In the genomic region with DNA sequence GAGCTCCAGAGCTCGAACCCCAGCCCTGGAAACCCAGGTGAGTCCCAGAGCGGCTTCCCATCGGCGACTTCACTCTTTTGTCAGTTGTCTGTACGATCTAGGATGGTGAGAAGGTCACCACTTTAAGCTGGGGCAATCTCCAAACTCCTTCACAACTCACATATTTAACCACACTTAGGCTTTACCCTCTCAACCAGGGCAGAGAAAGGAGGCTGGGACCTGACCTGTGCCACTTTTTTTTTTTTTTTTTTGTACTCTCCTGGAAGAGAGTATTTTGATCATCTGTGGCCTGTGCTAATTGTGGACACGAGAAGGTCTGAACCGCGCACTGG, we compare ENCODE assay signal across 8 mouse cellular contexts. TPM values are rescaled to one million over a fixed set of nuclear protein-coding genes. Genes with fewer than 3 reads are reported as not detected.
A peak's percentile ranks its signal among the peaks of the same experiment; 100 is the strongest.
DNase-seq lines count a peak whose midpoint lies in the region; ATAC-seq and TF ChIP-seq lines count a peak whose summit lies in the region.

No protein-coding gene starts in this region.

- H3K27me3 ChIP-seq in heart, embryonic 15.5 days, result no peaks in the 10 kb centered on the region
- no peaks in the 10 kb centered on the region for H3K27me3 ChIP-seq in MEL (ENCODE audit: control insufficient read depth in 1 of 2, insufficient read depth in 2 of 2, low read length in 2 of 2)
- no peaks in the 10 kb centered on the region for H3K27me3 ChIP-seq in hindbrain, embryonic 12.5 days

- H3K4me3 ChIP-seq in heart, embryonic 15.5 days, result peak overlapping the region; percentile 61
- peak overlapping the region; percentile 88 to 96 for H3K4me3 ChIP-seq in MEL (ENCODE audit: control insufficient read depth in 1 of 2, insufficient read depth in 1 of 2, low read depth in 2 of 2, low read length in 2 of 2)
- H3K4me3 ChIP-seq in hindbrain, embryonic 12.5 days, result peak overlapping the region; percentile 47

- no peak for TF ChIP-seq POLR2A in MEL (IDR thresholded peaks at IDR 0.05; ENCODE audit: control insufficient read depth in 1 of 2, insufficient read depth in 1 of 2, low read depth in 1 of 2, low read length in 2 of 2, poor library complexity in 1 of 2)

- peak overlapping the region; percentile 82 for H3K27ac ChIP-seq in heart, embryonic 15.5 days
- H3K27ac ChIP-seq in MEL (ENCODE audit: control insufficient read depth, low read depth, low read length), result peak overlapping the region; percentile 54; the same call in 1 of the 2 replicates
- H3K27ac ChIP-seq in hindbrain, embryonic 12.5 days, result peak overlapping the region; percentile 60

- no peak for TF ChIP-seq CTCF in MEL (IDR thresholded peaks at IDR 0.05 in 2 of 3, conservative IDR thresholded peaks at IDR 0.05 in 1 of 3; ENCODE audit: control insufficient read depth in 1 of 3, insufficient read depth in 1 of 3, low read depth in 2 of 3, low read length in 3 of 3, poor library complexity in 1 of 3, severe bottlenecking in 1 of 3)

- no peaks in the 10 kb centered on the region for H3K9me3 ChIP-seq in heart, embryonic 15.5 days (replicated peaks)
- H3K9me3 ChIP-seq in MEL (replicated peaks; ENCODE audit: insufficient read depth, low read length), result no peaks in the 10 kb centered on the region
- H3K9me3 ChIP-seq in hindbrain, embryonic 12.5 days (replicated peaks), result no peaks in the 10 kb centered on the region

- H3K9ac ChIP-seq in heart, embryonic 15.5 days, result peak overlapping the region; percentile 63
- peak overlapping the region; percentile 93 for H3K9ac ChIP-seq in MEL (ENCODE audit: control insufficient read depth, low read depth, low read length, poor library complexity, severe bottlenecking)
- peak overlapping the region; percentile 63 for H3K9ac ChIP-seq in hindbrain, embryonic 12.5 days

- H3K79me2 ChIP-seq in MEL (ENCODE audit: control insufficient read depth, insufficient read depth, low read length, poor library complexity), result peaks cover 5% of the 10 kb centered on the region

- no peak for TF ChIP-seq EP300 in MEL (IDR thresholded peaks at IDR 0.05; ENCODE audit: low read depth in 1 of 2, low read length in 2 of 2)

- peak overlapping the region; percentile 63 for H3K4me2 ChIP-seq in heart, embryonic 15.5 days
- peak overlapping the region; percentile 52 for H3K4me2 ChIP-seq in hindbrain, embryonic 12.5 days (replicated peaks)

- no peak for ATAC-seq in heart, embryonic 15.5 days (replicated peaks; ENCODE audit: insufficient number of reproducible peaks, insufficient read depth, low FRiP score, low read depth)
- ATAC-seq in hindbrain, embryonic 12.5 days (ENCODE audit: low FRiP score), result no peak
- peak; percentile 43 for ATAC-seq in megakaryocyte-erythroid progenitor cell, adult 5-6 weeks (replicated peaks; ENCODE audit: low FRiP score, low TSS enrichment, poor library complexity, severe bottlenecking)

- H3K36me3 ChIP-seq in heart, embryonic 15.5 days, result no peaks in the 10 kb centered on the region
- no peaks in the 10 kb centered on the region; a peak in 2 of 4 replicates for H3K36me3 ChIP-seq in MEL (ENCODE audit: control insufficient read depth in 1 of 2, insufficient read depth in 2 of 2, low read length in 2 of 2)
- H3K36me3 ChIP-seq in hindbrain, embryonic 12.5 days, result no peaks in the 10 kb centered on the region

- WGBS in heart, embryonic 15.5 days, result 11% methylated on average over 8 of the region's 8 CpGs
- 13% methylated on average over 8 of the region's 8 CpGs for WGBS in hindbrain, embryonic 12.5 days

- DNase-seq in heart, postnatal 4 days, result no peak
- no peak for DNase-seq in MEL (ENCODE audit: low read depth, low spot score)
- no peak for DNase-seq in right cerebral cortex, postnatal 4 days
- DNase-seq in adrenal gland, adult 18-20 months (ENCODE audit: low spot score in 2 of 2), result no peak
- no peak for DNase-seq in cerebellum, postnatal 10 days

- H3K4me1 ChIP-seq in heart, embryonic 15.5 days (replicated peaks), result no peaks in the 10 kb centered on the region
- peaks cover 0 to 2% of the 10 kb centered on the region in 2 experiments; a peak in 1 of 4 replicates for H3K4me1 ChIP-seq in MEL (ENCODE audit: control insufficient read depth in 1 of 2, insufficient read depth in 2 of 2, low read length in 2 of 2)
- H3K4me1 ChIP-seq in hindbrain, embryonic 12.5 days, result 0 out of 2 replicates have a peak, but pooled peaks cover 2% of the 10 kb centered on the region

- no peak for TF ChIP-seq RAD21 in MEL (IDR thresholded peaks at IDR 0.05; ENCODE audit: low read depth, low read length)

TF ChIP-seq in MEL, 35 proteins besides CTCF, POLR2A, EP300 and RAD21:
- peak; percentile 28; the same call in 1 of the 2 replicates for TF ChIP-seq SIN3A (IDR thresholded peaks at IDR 0.05; ENCODE audit: low read length)
- TF ChIP-seq ZNF384 (IDR thresholded peaks at IDR 0.05; ENCODE audit: low read depth, low read length), result 0 out of 2 replicates have a peak, but pooled peaks have one; percentile 7
- no peak for TF ChIP-seq TCF12 (IDR thresholded peaks at IDR 0.05; ENCODE audit: low read depth, low read length)
- TF ChIP-seq UBTF (IDR thresholded peaks at IDR 0.05; ENCODE audit: borderline replicate concordance, insufficient read depth, low read depth, low read length), result no peak
- no peak for TF ChIP-seq MAX (IDR thresholded peaks at IDR 0.05; ENCODE audit: low read length)
- no peak for TF ChIP-seq ZC3H11A (IDR thresholded peaks at IDR 0.05; ENCODE audit: low read depth, low read length)
- TF ChIP-seq POLR2AphosphoS5 (IDR thresholded peaks at IDR 0.05; ENCODE audit: borderline replicate concordance, low read depth, low read length), result no peak
TF ChIP-seq in MEL: peak in this region for 2.

RNA-seq across cellular contexts. Expression of a gene that starts 0.2 kb away (rescaled TPM):
- polyA plus RNA-seq in heart, embryonic 15.5 days (2015; fragmentation: Nextera tagmentation; extraction: Ambion mirVana), result 10.6 and 12.6 TPM in 2 replicates
- total RNA-seq in heart, postnatal 4 days (2021), result 10 to 100 TPM; 13.1 to 15.0 TPM
- total RNA-seq in MEL (2012; rRNA removed), result 2.2 and 2.6 TPM in 2 replicates
- polyA plus RNA-seq in MEL (2012; ENCODE audit: insufficient read depth in 1 of 2, insufficient read length in 2 of 2, low read depth in 1 of 2, low replicate concordance in 2 of 2, missing spikeins in 1 of 2), result 1 to 10 TPM in 1 of 2 experiments, not detected in 1; 1.7 TPM
- polyA plus RNA-seq in hindbrain, embryonic 12.5 days (2016; fragmentation: Nextera tagmentation; extraction: Ambion mirVana), result 29.1 and 30.2 TPM in 2 replicates
- 3.3 and 4.8 TPM in 2 replicates for total RNA-seq in megakaryocyte-erythroid progenitor cell, adult 5-6 weeks (2014; fragmentation: Nextera tagmentation)
- 3.1 and 3.3 TPM in 2 replicates for total RNA-seq in megakaryocyte-erythroid progenitor cell, adult 5-6 weeks (2017)
- 10 to 100 TPM; 28.7 to 43.2 TPM for total RNA-seq in adrenal gland, adult 18-20 months (2021)

RNA-seq across cellular contexts. Expression of a gene that starts 11.8 kb away (rescaled TPM):
- 728 and 1,044 TPM in 2 replicates for polyA plus RNA-seq in heart, embryonic 15.5 days (2015; fragmentation: Nextera tagmentation; extraction: Ambion mirVana)
- total RNA-seq in heart, postnatal 4 days (2021), result 1,000 to 10,000 TPM; 1,187 to 1,211 TPM
- total RNA-seq in MEL (2012; rRNA removed), result 245 and 268 TPM in 2 replicates
- 1,000 to 10,000 TPM in 1 of 2 experiments, 100 to 1,000 TPM in 1; 721 to 1,065 TPM for polyA plus RNA-seq in MEL (2012; ENCODE audit: insufficient read depth in 1 of 2, insufficient read length in 2 of 2, low read depth in 1 of 2, low replicate concordance in 2 of 2, missing spikeins in 1 of 2)
- polyA plus RNA-seq in hindbrain, embryonic 12.5 days (2016; fragmentation: Nextera tagmentation; extraction: Ambion mirVana), result 285 and 293 TPM in 2 replicates
- 416 and 431 TPM in 2 replicates for total RNA-seq in megakaryocyte-erythroid progenitor cell, adult 5-6 weeks (2014; fragmentation: Nextera tagmentation)
- total RNA-seq in megakaryocyte-erythroid progenitor cell, adult 5-6 weeks (2017), result 539 and 567 TPM in 2 replicates
- 100 to 1,000 TPM; 405 to 701 TPM for total RNA-seq in adrenal gland, adult 18-20 months (2021)

RNA-seq across cellular contexts. Expression of a gene that starts 15.6 kb away (rescaled TPM):
- polyA plus RNA-seq in heart, embryonic 15.5 days (2015; fragmentation: Nextera tagmentation; extraction: Ambion mirVana), result 46.0 and 47.8 TPM in 2 replicates
- total RNA-seq in heart, postnatal 4 days (2021), result 10 to 100 TPM; 44.6 to 44.7 TPM
- total RNA-seq in MEL (2012; rRNA removed), result 34.9 and 36.2 TPM in 2 replicates
- polyA plus RNA-seq in MEL (2012; ENCODE audit: insufficient read depth in 1 of 2, insufficient read length in 2 of 2, low read depth in 1 of 2, low replicate concordance in 2 of 2, missing spikeins in 1 of 2), result 10 to 100 TPM in 1 of 2 experiments, not detected in 1; 34.3 TPM
- polyA plus RNA-seq in hindbrain, embryonic 12.5 days (2016; fragmentation: Nextera tagmentation; extraction: Ambion mirVana), result 46.5 and 49.9 TPM in 2 replicates
- 31.2 and 35.0 TPM in 2 replicates for total RNA-seq in megakaryocyte-erythroid progenitor cell, adult 5-6 weeks (2014; fragmentation: Nextera tagmentation)
- total RNA-seq in megakaryocyte-erythroid progenitor cell, adult 5-6 weeks (2017), result 56.0 and 58.2 TPM in 2 replicates
- total RNA-seq in adrenal gland, adult 18-20 months (2021), result 10 to 100 TPM; 52.9 to 53.2 TPM
